Mouse (Mus musculus): Measurements from ENCODE around the gene Zfp1. TPM values are rescaled to one million over a fixed set of nuclear protein-coding genes. Genes with fewer than 3 reads are reported as not detected.
A peak's percentile ranks its signal among the peaks of the same experiment; 100 is the strongest.

The Zfp1 gene
- total RNA-seq, 1 experiment, result 18.7 TPM

- Histone ChIP-seq H3K4me1 (ENCODE audit: control insufficient read depth in 2 of 2, insufficient read depth in 2 of 2, low read length in 2 of 2, poor library complexity in 1 of 2) (peaks cover 3 to 49% of the 10 kb centered on the region in 2 experiments; a peak in 3 of 4 replicates), H3K9me3 (ENCODE audit: control insufficient read depth, insufficient read depth, low read depth, low read length) (no peaks in the 10 kb centered on the region), H3K36me3 (ENCODE audit: control insufficient read depth, insufficient read depth, low read length, poor library complexity, severe bottlenecking) (peaks cover 6% of the 10 kb centered on the region; the same call in 1 of the 2 replicates), H3K9ac (ENCODE audit: insufficient read depth, low read depth, low read length, poor library complexity, severe bottlenecking) (no peak overlapping the region), H3K27ac (ENCODE audit: insufficient read depth, low read depth, low read length, poor library complexity, severe bottlenecking) (no peak overlapping the region; the same call in 1 of the 2 replicates), H3K4me3 (ENCODE audit: insufficient read depth in 1 of 2, low read depth in 1 of 2, low read length in 2 of 2, poor library complexity in 1 of 2, severe bottlenecking in 1 of 2) (no peak overlapping the region)
- in situ Hi-C loops (cut with MboI; ENCODE audit: low sequenced_read_pairs in 2 of 2, unreplicated experiment in 2 of 2), result no loop called here
- TF ChIP-seq ZC3H11A (IDR thresholded peaks at IDR 0.05; ENCODE audit: borderline replicate concordance, low read depth, low read length) (0 out of 2 replicates have a peak, but pooled peaks have one; percentile 55), CHD2 (IDR thresholded peaks at IDR 0.05; ENCODE audit: low read depth, low read length) (no peak), MAFK (IDR thresholded peaks at IDR 0.05; ENCODE audit: insufficient read depth, low read depth, low read length) (no peak), ZNF384 (IDR thresholded peaks at IDR 0.05; ENCODE audit: low read depth, low read length) (no peak), HCFC1 (IDR thresholded peaks at IDR 0.05; ENCODE audit: borderline replicate concordance, insufficient read depth, low read length) (no peak)
- DNase-seq (ENCODE audit: low read depth, low spot score), result peak; percentile 91
Measured at GRCm38 (mm10) chr8:111625694-111626527, 17.3 kb upstream of the Zfp1 start.

- H3K9ac ChIP-seq (ENCODE audit: insufficient read depth, low read depth, low read length, poor library complexity, severe bottlenecking), result no peak overlapping the region
Measured at GRCm38 (mm10) chr8:111626528-111626820, 16.7 kb upstream of the Zfp1 start.

GRCm38 (mm10) chr8:111626933-111627332 is 16.3 kb upstream of the Zfp1 start:
- DNase-seq (ENCODE audit: low read depth, low spot score), result no peak
- in situ Hi-C loops (cut with MboI; ENCODE audit: low sequenced_read_pairs in 2 of 2, unreplicated experiment in 2 of 2), result no loop called here
- H3K9me3 ChIP-seq (ENCODE audit: control insufficient read depth, insufficient read depth, low read depth, low read length), result no peaks in the 10 kb centered on the region
- H3K4me1 ChIP-seq (ENCODE audit: control insufficient read depth in 2 of 2, insufficient read depth in 2 of 2, low read length in 2 of 2, poor library complexity in 1 of 2), result peaks cover under 1 to 42% of the 10 kb centered on the region in 2 experiments; a peak in 2 of 4 replicates
- H3K9ac ChIP-seq (ENCODE audit: insufficient read depth, low read depth, low read length, poor library complexity, severe bottlenecking), result no peak overlapping the region
- H3K36me3 ChIP-seq (ENCODE audit: control insufficient read depth, insufficient read depth, low read length, poor library complexity, severe bottlenecking), result peaks cover 3% of the 10 kb centered on the region; the same call in 1 of the 2 replicates
- H3K4me3 ChIP-seq (ENCODE audit: insufficient read depth in 1 of 2, low read depth in 1 of 2, low read length in 2 of 2, poor library complexity in 1 of 2, severe bottlenecking in 1 of 2), result no peak overlapping the region
- TF ChIP-seq CHD2 (IDR thresholded peaks at IDR 0.05; ENCODE audit: low read depth, low read length) (no peak), ZNF384 (IDR thresholded peaks at IDR 0.05; ENCODE audit: low read depth, low read length) (no peak), ZC3H11A (IDR thresholded peaks at IDR 0.05; ENCODE audit: borderline replicate concordance, low read depth, low read length) (no peak)
- no peak overlapping the region for H3K27ac ChIP-seq (ENCODE audit: insufficient read depth, low read depth, low read length, poor library complexity, severe bottlenecking)

More at GRCm38 (mm10) chr8:111626528-111626820, 16.7 kb upstream of the Zfp1 start:
- TF ChIP-seq CHD2 (IDR thresholded peaks at IDR 0.05; ENCODE audit: low read depth, low read length), result no peak
- Histone ChIP-seq H3K27ac (ENCODE audit: insufficient read depth, low read depth, low read length, poor library complexity, severe bottlenecking) (no peak overlapping the region), H3K36me3 (ENCODE audit: control insufficient read depth, insufficient read depth, low read length, poor library complexity, severe bottlenecking) (peaks cover 6% of the 10 kb centered on the region; the same call in 1 of the 2 replicates), H3K4me3 (ENCODE audit: insufficient read depth in 1 of 2, low read depth in 1 of 2, low read length in 2 of 2, poor library complexity in 1 of 2, severe bottlenecking in 1 of 2) (no peak overlapping the region), H3K4me1 (ENCODE audit: control insufficient read depth in 2 of 2, insufficient read depth in 2 of 2, low read length in 2 of 2, poor library complexity in 1 of 2) (peaks cover 3 to 47% of the 10 kb centered on the region in 2 experiments; a peak in 2 of 4 replicates), H3K9me3 (ENCODE audit: control insufficient read depth, insufficient read depth, low read depth, low read length) (no peaks in the 10 kb centered on the region)
- in situ Hi-C loops (cut with MboI; ENCODE audit: low sequenced_read_pairs in 2 of 2, unreplicated experiment in 2 of 2), result no loop called here
- DNase-seq (ENCODE audit: low read depth, low spot score), result no peak

GRCm38 (mm10) chr8:111627923-111628322 is 15.3 kb upstream of the Zfp1 start:
- Histone ChIP-seq H3K9ac (ENCODE audit: insufficient read depth, low read depth, low read length, poor library complexity, severe bottlenecking) (peak overlapping the region; percentile 24; the same call in 1 of the 2 replicates), H3K4me1 (ENCODE audit: control insufficient read depth in 2 of 2, insufficient read depth in 2 of 2, low read length in 2 of 2, poor library complexity in 1 of 2) (peaks cover 0 to 36% of the 10 kb centered on the region in 2 experiments; a peak in 2 of 4 replicates), H3K36me3 (ENCODE audit: control insufficient read depth, insufficient read depth, low read length, poor library complexity, severe bottlenecking) (0 out of 2 replicates have a peak, but pooled peaks cover 1% of the 10 kb centered on the region), H3K4me3 (ENCODE audit: insufficient read depth in 1 of 2, low read depth in 1 of 2, low read length in 2 of 2, poor library complexity in 1 of 2, severe bottlenecking in 1 of 2) (peak overlapping the region; percentile 18 to 46; a peak in 2 of 4 replicates), H3K9me3 (ENCODE audit: control insufficient read depth, insufficient read depth, low read depth, low read length) (no peaks in the 10 kb centered on the region), H3K27ac (ENCODE audit: insufficient read depth, low read depth, low read length, poor library complexity, severe bottlenecking) (no peak overlapping the region)
- no peak for DNase-seq (ENCODE audit: low read depth, low spot score)
- in situ Hi-C loops (cut with MboI; ENCODE audit: low sequenced_read_pairs in 2 of 2, unreplicated experiment in 2 of 2), result no loop called here
- no peak for TF ChIP-seq ZC3H11A (IDR thresholded peaks at IDR 0.05; ENCODE audit: borderline replicate concordance, low read depth, low read length)
- TF ChIP-seq HCFC1 (IDR thresholded peaks at IDR 0.05; ENCODE audit: borderline replicate concordance, insufficient read depth, low read length), result no peak
- no peak for TF ChIP-seq CHD2 (IDR thresholded peaks at IDR 0.05; ENCODE audit: low read depth, low read length)
- TF ChIP-seq ZNF384 (IDR thresholded peaks at IDR 0.05; ENCODE audit: low read depth, low read length), result no peak
- no peak for TF ChIP-seq MAFK (IDR thresholded peaks at IDR 0.05; ENCODE audit: insufficient read depth, low read depth, low read length)
